ENCODE assay signal across 9 mouse cellular contexts in the genomic region with DNA sequence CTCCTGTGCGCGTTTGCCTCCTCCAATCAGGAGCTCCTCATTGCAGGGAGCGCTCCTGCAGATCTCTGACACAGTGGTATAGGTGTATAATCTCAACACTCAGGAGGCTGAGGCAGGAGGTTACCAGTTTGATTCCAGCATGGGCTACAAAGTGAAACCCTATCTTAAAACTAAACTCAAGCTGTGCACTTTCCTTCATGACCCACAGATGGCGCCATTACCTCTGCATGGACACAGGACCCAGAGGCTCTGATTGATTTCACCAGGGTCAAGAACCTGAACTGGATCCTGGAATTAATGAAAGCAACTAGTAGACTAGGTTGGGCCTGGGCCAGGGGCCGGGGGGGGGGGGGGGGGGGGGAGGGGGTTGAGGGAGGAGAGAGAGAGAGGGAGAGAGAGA. TPM values are rescaled to one million over a fixed set of nuclear protein-coding genes. Genes with fewer than 3 reads are reported as not detected.
DNase-seq lines count a peak whose midpoint lies in the region; ATAC-seq and TF ChIP-seq lines count a peak whose summit lies in the region.
"Had no signal": no experiment of that assay in that cellular context is flagged by ENCODE, and none has a peak within 500 bp of the region (broad histone marks: within the 10 kb centered on the region; RNA-seq: fewer than 3 reads in every experiment).

No protein-coding gene starts in this region.

- H3K27me3 ChIP-seq in intestine, postnatal 0 days (replicated peaks; ENCODE audit: control insufficient read depth, insufficient read depth, low read length) = peaks cover 65% of the 10 kb centered on the region
- H3K27me3 ChIP-seq in intestine, embryonic 15.5 days (replicated peaks) = peaks cover 48% of the 10 kb centered on the region
- H3K27me3 ChIP-seq in Patski = peaks cover 60% of the 10 kb centered on the region
- peaks cover 51% of the 10 kb centered on the region for H3K27me3 ChIP-seq in lung, embryonic 14.5 days (ENCODE audit: insufficient read depth, low read length)

- no peak overlapping the region for H3K4me2 ChIP-seq in intestine, postnatal 0 days (replicated peaks; ENCODE audit: low read depth)
- no peak overlapping the region for H3K4me2 ChIP-seq in intestine, embryonic 15.5 days (replicated peaks)
- no peak overlapping the region for H3K4me2 ChIP-seq in lung, embryonic 14.5 days

- TF ChIP-seq CTCF in intestine, postnatal 0 days (IDR thresholded peaks at IDR 0.05; ENCODE audit: low read depth) = peak; percentile 83
- peak; percentile 80 for TF ChIP-seq CTCF in Patski (IDR thresholded peaks at IDR 0.05)
- TF ChIP-seq CTCF in embryonic fibroblast, embryonic 13.5 days (IDR thresholded peaks at IDR 0.05; ENCODE audit: borderline replicate concordance, insufficient read depth, low read length) = peak; percentile 36; the same call in 1 of the 2 replicates
- peak; percentile 78 for TF ChIP-seq CTCF in lung, embryonic 14.5 days (IDR thresholded peaks at IDR 0.05; ENCODE audit: low read depth)

- no peak overlapping the region for H3K27ac ChIP-seq in intestine, postnatal 0 days (ENCODE audit: low read depth, low read length)
- H3K27ac ChIP-seq in intestine, embryonic 15.5 days = no peak overlapping the region
- H3K27ac ChIP-seq in embryonic fibroblast, embryonic 13.5 days (ENCODE audit: insufficient read depth, low read length) = no peak overlapping the region
- no peak overlapping the region for H3K27ac ChIP-seq in lung, embryonic 14.5 days (ENCODE audit: low read depth)
- H3K27ac ChIP-seq: macrophage had no signal

- H3K9ac ChIP-seq in intestine, postnatal 0 days (ENCODE audit: low read depth, low read length) = no peak overlapping the region
- no peak overlapping the region for H3K9ac ChIP-seq in intestine, embryonic 15.5 days
- H3K9ac ChIP-seq in lung, embryonic 14.5 days = no peak overlapping the region

- DNase-seq in CD4-positive helper T cell, adult 2 months (ENCODE audit: low read depth, low spot score) = peak; percentile 38
- no peak for DNase-seq in Patski (ENCODE audit: low read depth, low spot score)
- DNase-seq in lung, embryonic 14.5 days = peak; percentile 82
- DNase-seq in thymus, postnatal 14 days = peak; percentile 46

- CTCF ChIA-PET in Patski (lab: Charles Lee) = interaction anchor here (0.8 to 3.0 kb wide), 5 partner anchors 9 to 93 kb away, joined by 3 to 11 read pairs (median 4); no protein-coding TSS in a partner anchor

- ATAC-seq in intestine, postnatal 0 days = no peak
- no peak for ATAC-seq in intestine, embryonic 15.5 days
- ATAC-seq in Patski = no peak
- 0 out of 2 replicates have a peak, but pooled peaks have one; percentile 31 for ATAC-seq in lung, embryonic 14.5 days (ENCODE audit: insufficient read depth)

- WGBS in intestine, postnatal 0 days = 36% methylated on average over 4 of the region's 5 CpGs
- 38% methylated on average over 4 of the region's 5 CpGs for WGBS in intestine, embryonic 15.5 days
- 27% methylated on average over 4 of the region's 5 CpGs for WGBS in lung, embryonic 14.5 days

- POLR2A ChIA-PET in Patski (lab: Charles Lee) = no interaction called here

- no peak for TF ChIP-seq POLR2A in embryonic fibroblast, embryonic 13.5 days (IDR thresholded peaks at IDR 0.05; ENCODE audit: low read depth, low read length)

- H3K9me3 ChIP-seq in intestine, postnatal 0 days (ENCODE audit: control insufficient read depth) = no peaks in the 10 kb centered on the region
- H3K9me3 ChIP-seq in intestine, embryonic 15.5 days = no peaks in the 10 kb centered on the region
- no peaks in the 10 kb centered on the region for H3K9me3 ChIP-seq in lung, embryonic 14.5 days (ENCODE audit: low read depth, low read length)

- H3K4me1 ChIP-seq in intestine, postnatal 0 days (replicated peaks; ENCODE audit: control insufficient read depth, insufficient read depth, low read length) = no peaks in the 10 kb centered on the region
- H3K4me1 ChIP-seq in intestine, embryonic 15.5 days (replicated peaks) = no peaks in the 10 kb centered on the region
- no peaks in the 10 kb centered on the region for H3K4me1 ChIP-seq in embryonic fibroblast, embryonic 13.5 days (ENCODE audit: control insufficient read depth, insufficient read depth, low read length)
- no peaks in the 10 kb centered on the region for H3K4me1 ChIP-seq in lung, embryonic 14.5 days (ENCODE audit: insufficient read depth)

- H3K36me3 ChIP-seq in intestine, postnatal 0 days (ENCODE audit: control insufficient read depth, insufficient read depth) = no peaks in the 10 kb centered on the region
- no peaks in the 10 kb centered on the region for H3K36me3 ChIP-seq in intestine, embryonic 15.5 days
- H3K36me3 ChIP-seq in lung, embryonic 14.5 days (ENCODE audit: insufficient read depth) = no peaks in the 10 kb centered on the region

- no peak overlapping the region for H3K4me3 ChIP-seq in intestine, postnatal 0 days (ENCODE audit: low read depth, low read length)
- no peak overlapping the region for H3K4me3 ChIP-seq in intestine, embryonic 15.5 days (replicated peaks)
- no peak overlapping the region for H3K4me3 ChIP-seq in embryonic fibroblast, embryonic 13.5 days (ENCODE audit: insufficient read depth, low read length)
- H3K4me3 ChIP-seq in lung, embryonic 14.5 days (ENCODE audit: low read depth, low read length) = no peak overlapping the region

- in situ Hi-C loops in Patski (cut with MboI; ENCODE audit: low pct_unique_long_range_greater_than_20kb) = loop anchor here (5.0 kb wide), 1 partner anchor 87 kb away; the partner anchor contains the start of gene Tex261

RNA-seq across cellular contexts. Expression of gene Cd207, which starts 12.6 kb away (rescaled TPM):
- polyA plus RNA-seq in intestine, postnatal 0 days (2015; fragmentation: Nextera tagmentation; extraction: Ambion mirVana) = not detected in 2 replicates
- not detected in 2 replicates for polyA plus RNA-seq in intestine, embryonic 15.5 days (2015; fragmentation: Nextera tagmentation; extraction: Ambion mirVana)
- not detected for polyA plus RNA-seq in Patski (2021)
- not detected in 2 replicates for polyA plus RNA-seq in embryonic fibroblast, embryonic 13.5 days (2011; ENCODE audit: insufficient read length, low read depth, missing spikeins)
- polyA plus RNA-seq in lung, embryonic 14.5 days (2014; fragmentation: Nextera tagmentation; extraction: Ambion mirVana) = not detected in 2 replicates
- polyA plus RNA-seq: macrophage had no signal

RNA-seq across cellular contexts. Expression of gene Vax2, which starts 20.8 kb away (rescaled TPM):
- polyA plus RNA-seq in intestine, postnatal 0 days (2015; fragmentation: Nextera tagmentation; extraction: Ambion mirVana) = not detected in 2 replicates
- polyA plus RNA-seq in intestine, embryonic 15.5 days (2015; fragmentation: Nextera tagmentation; extraction: Ambion mirVana) = not detected in 2 replicates
- polyA plus RNA-seq in Patski (2021) = 0.14 TPM
- 0.84 and 2.0 TPM in 2 replicates for polyA plus RNA-seq in embryonic fibroblast, embryonic 13.5 days (2011; ENCODE audit: insufficient read length, low read depth, missing spikeins)
- polyA plus RNA-seq in lung, embryonic 14.5 days (2014; fragmentation: Nextera tagmentation; extraction: Ambion mirVana) = not detected in 2 replicates
- polyA plus RNA-seq: frontal cortex, adult 2 months; macrophage had no signal

RNA-seq across cellular contexts. Expression of gene Clec4f, which starts 34.3 kb away (rescaled TPM):
- 4.5 and 5.3 TPM in 2 replicates for polyA plus RNA-seq in intestine, postnatal 0 days (2015; fragmentation: Nextera tagmentation; extraction: Ambion mirVana)
- 0.09 and 0.15 TPM in 2 replicates for polyA plus RNA-seq in intestine, embryonic 15.5 days (2015; fragmentation: Nextera tagmentation; extraction: Ambion mirVana)
- polyA plus RNA-seq in Patski (2021) = not detected
- not detected in 2 replicates for polyA plus RNA-seq in embryonic fibroblast, embryonic 13.5 days (2011; ENCODE audit: insufficient read length, low read depth, missing spikeins)
- polyA plus RNA-seq in lung, embryonic 14.5 days (2014; fragmentation: Nextera tagmentation; extraction: Ambion mirVana) = not detected in 2 replicates
- polyA plus RNA-seq: frontal cortex, adult 2 months; macrophage had no signal

RNA-seq across cellular contexts. Expression of gene Atp6v1b1, which starts 52.5 kb away (rescaled TPM):
- not detected in 2 replicates for polyA plus RNA-seq in intestine, postnatal 0 days (2015; fragmentation: Nextera tagmentation; extraction: Ambion mirVana)
- 0.08 TPM in 1 of 2 replicates, not detected in the other for polyA plus RNA-seq in intestine, embryonic 15.5 days (2015; fragmentation: Nextera tagmentation; extraction: Ambion mirVana)
- polyA plus RNA-seq in Patski (2021) = not detected
- polyA plus RNA-seq in embryonic fibroblast, embryonic 13.5 days (2011; ENCODE audit: insufficient read length, low read depth, missing spikeins) = not detected in 2 replicates
- polyA plus RNA-seq in lung, embryonic 14.5 days (2014; fragmentation: Nextera tagmentation; extraction: Ambion mirVana) = not detected in 2 replicates
- polyA plus RNA-seq: macrophage had no signal
